Comparison of ENCODE assay signal across 11 mouse cellular contexts in the genomic region with DNA sequence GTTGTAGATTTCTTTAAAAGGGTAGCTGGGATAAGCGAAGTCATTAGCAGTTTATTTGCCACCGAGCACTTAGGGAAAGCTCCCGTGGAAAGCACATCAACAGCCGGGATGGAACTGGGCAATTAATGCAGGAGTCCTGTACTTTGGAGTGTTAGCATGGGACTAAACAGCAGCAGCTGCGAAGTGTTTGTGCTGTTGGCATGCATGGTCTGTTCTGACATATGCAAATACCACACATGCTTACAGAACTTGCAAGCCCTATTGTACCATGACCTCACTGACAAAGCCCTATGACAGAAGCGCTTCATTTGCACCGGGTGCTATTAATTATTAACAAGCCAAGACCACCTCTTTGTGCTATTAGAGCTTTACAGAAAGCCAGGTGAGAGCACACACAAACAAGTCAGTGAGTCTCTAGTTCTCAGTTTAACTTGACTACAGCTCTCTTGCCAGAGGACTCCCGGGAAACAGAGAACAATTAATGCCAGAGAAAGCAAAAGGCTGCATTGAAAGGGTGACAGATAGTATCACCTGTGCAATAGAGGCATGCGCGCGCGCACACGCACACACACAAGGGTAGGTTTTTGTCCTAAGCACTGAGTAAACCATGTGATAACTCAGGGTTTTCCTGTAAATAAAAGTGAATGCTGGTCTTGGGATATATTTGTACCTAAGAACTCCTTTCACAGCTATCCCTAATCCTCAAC.
DNase-seq lines count a peak whose midpoint lies in the region; ATAC-seq and TF ChIP-seq lines count a peak whose summit lies in the region.
"Had no signal": no experiment of that assay in that cellular context is flagged by ENCODE, and none has a peak within 500 bp of the region (broad histone marks: within the 10 kb centered on the region; RNA-seq: fewer than 3 reads in every experiment).

No protein-coding gene starts in this region.

- no peak for DNase-seq in liver, postnatal 0 days
- no peak for DNase-seq in right cerebral cortex, adult 18-20 months
- no peak for DNase-seq in adrenal gland, postnatal 14 days
- DNase-seq in adrenal gland, adult 8-10 months, result no peak
- DNase-seq: adrenal gland, postnatal 10 days; gastrocnemius, postnatal 14 days had no signal

- no peak overlapping the region for H3K9ac ChIP-seq in liver, postnatal 0 days (replicated peaks)
- H3K9ac ChIP-seq in liver, embryonic 12.5 days, result no peak overlapping the region
- no peak overlapping the region for H3K9ac ChIP-seq in hindbrain, embryonic 13.5 days
- no peak overlapping the region for H3K9ac ChIP-seq in limb, embryonic 13.5 days
- H3K9ac ChIP-seq in stomach, embryonic 14.5 days (replicated peaks; ENCODE audit: low read depth, low read length), result no peak overlapping the region
- H3K9ac ChIP-seq: lung, embryonic 15.5 days had no signal

- no peak overlapping the region for H3K27ac ChIP-seq in liver, postnatal 0 days (ENCODE audit: low read depth)
- H3K27ac ChIP-seq in liver, embryonic 12.5 days, result no peak overlapping the region
- H3K27ac ChIP-seq in hindbrain, embryonic 13.5 days, result peak overlapping the region; percentile 4; the same call in 1 of the 2 replicates
- H3K27ac ChIP-seq in limb, embryonic 13.5 days, result no peak overlapping the region
- H3K27ac ChIP-seq in stomach, embryonic 14.5 days (ENCODE audit: low read length), result no peak overlapping the region
- H3K27ac ChIP-seq: lung, embryonic 15.5 days had no signal

- H3K4me2 ChIP-seq in liver, postnatal 0 days (ENCODE audit: low read depth, low read length), result no peak overlapping the region
- H3K4me2 ChIP-seq in liver, embryonic 12.5 days, result no peak overlapping the region
- H3K4me2 ChIP-seq in hindbrain, embryonic 13.5 days, result peak overlapping the region; percentile 16; the same call in 1 of the 2 replicates
- no peak overlapping the region for H3K4me2 ChIP-seq in limb, embryonic 13.5 days (replicated peaks)
- no peak overlapping the region for H3K4me2 ChIP-seq in stomach, embryonic 14.5 days (replicated peaks; ENCODE audit: low read depth, low read length)
- H3K4me2 ChIP-seq: lung, embryonic 15.5 days had no signal

- no peak for TF ChIP-seq CTCF in liver, postnatal 0 days (IDR thresholded peaks at IDR 0.05; ENCODE audit: low read depth)

- H3K36me3 ChIP-seq in liver, postnatal 0 days (replicated peaks; ENCODE audit: insufficient read depth, low read length), result no peaks in the 10 kb centered on the region
- H3K36me3 ChIP-seq in liver, embryonic 12.5 days, result no peaks in the 10 kb centered on the region
- no peaks in the 10 kb centered on the region for H3K36me3 ChIP-seq in hindbrain, embryonic 13.5 days
- H3K36me3 ChIP-seq in limb, embryonic 13.5 days, result no peaks in the 10 kb centered on the region
- no peaks in the 10 kb centered on the region for H3K36me3 ChIP-seq in stomach, embryonic 14.5 days (ENCODE audit: control insufficient read depth, insufficient read depth, low read length)
- H3K36me3 ChIP-seq: lung, embryonic 15.5 days had no signal

- ATAC-seq in liver, postnatal 0 days, result peak; percentile 62
- ATAC-seq in liver, embryonic 12.5 days, result no peak
- peak; percentile 93 for ATAC-seq in hindbrain, embryonic 13.5 days (ENCODE audit: low FRiP score)
- peak; percentile 71; the same call in 1 of the 2 replicates for ATAC-seq in limb, embryonic 13.5 days (ENCODE audit: low FRiP score, low read depth)
- peak; percentile 69; the same call in 1 of the 2 replicates for ATAC-seq in stomach, embryonic 14.5 days (ENCODE audit: insufficient number of reproducible peaks, insufficient read depth, low FRiP score, low read depth)

- no peaks in the 10 kb centered on the region for H3K4me1 ChIP-seq in liver, postnatal 0 days (ENCODE audit: insufficient read depth)
- no peaks in the 10 kb centered on the region for H3K4me1 ChIP-seq in liver, embryonic 12.5 days
- peaks cover 5% of the 10 kb centered on the region; the same call in 1 of the 2 replicates for H3K4me1 ChIP-seq in hindbrain, embryonic 13.5 days (replicated peaks)
- peaks cover 13% of the 10 kb centered on the region for H3K4me1 ChIP-seq in limb, embryonic 13.5 days
- no peaks in the 10 kb centered on the region for H3K4me1 ChIP-seq in stomach, embryonic 14.5 days (ENCODE audit: control insufficient read depth, insufficient read depth, low read length)

- H3K27me3 ChIP-seq in liver, postnatal 0 days (ENCODE audit: insufficient read depth, low read length), result no peaks in the 10 kb centered on the region
- H3K27me3 ChIP-seq in liver, embryonic 12.5 days (replicated peaks), result no peaks in the 10 kb centered on the region
- H3K27me3 ChIP-seq in hindbrain, embryonic 13.5 days, result no peaks in the 10 kb centered on the region
- H3K27me3 ChIP-seq in limb, embryonic 13.5 days, result no peaks in the 10 kb centered on the region
- no peaks in the 10 kb centered on the region for H3K27me3 ChIP-seq in stomach, embryonic 14.5 days (ENCODE audit: control insufficient read depth, insufficient read depth, low read length)
- H3K27me3 ChIP-seq: lung, embryonic 15.5 days had no signal

- H3K9me3 ChIP-seq in liver, postnatal 0 days (ENCODE audit: low read length), result no peaks in the 10 kb centered on the region
- no peaks in the 10 kb centered on the region for H3K9me3 ChIP-seq in liver, embryonic 12.5 days (replicated peaks)
- H3K9me3 ChIP-seq in hindbrain, embryonic 13.5 days, result no peaks in the 10 kb centered on the region
- no peaks in the 10 kb centered on the region for H3K9me3 ChIP-seq in limb, embryonic 13.5 days
- no peaks in the 10 kb centered on the region for H3K9me3 ChIP-seq in stomach, embryonic 14.5 days (ENCODE audit: control insufficient read depth, low read depth, low read length)
- H3K9me3 ChIP-seq: lung, embryonic 15.5 days had no signal

- no peak for TF ChIP-seq EP300 in liver, postnatal 0 days (IDR thresholded peaks at IDR 0.05; ENCODE audit: low read depth)

- no peak overlapping the region for H3K4me3 ChIP-seq in liver, postnatal 0 days (ENCODE audit: low read depth, low read length)
- H3K4me3 ChIP-seq in liver, embryonic 12.5 days, result no peak overlapping the region
- no peak overlapping the region for H3K4me3 ChIP-seq in hindbrain, embryonic 13.5 days
- H3K4me3 ChIP-seq in limb, embryonic 13.5 days, result no peak overlapping the region
- no peak overlapping the region for H3K4me3 ChIP-seq in stomach, embryonic 14.5 days (ENCODE audit: low read depth, low read length)
- H3K4me3 ChIP-seq: lung, embryonic 15.5 days had no signal

- WGBS in liver, postnatal 0 days (ENCODE audit: insufficient replicate concordance), result 68% methylated on average over 13 of the region's 13 CpGs
- WGBS in liver, embryonic 12.5 days (ENCODE audit: insufficient replicate concordance), result 72% methylated on average over 13 of the region's 13 CpGs
- 50% methylated on average over 13 of the region's 13 CpGs for WGBS in hindbrain, embryonic 13.5 days
- 57% methylated on average over 13 of the region's 13 CpGs for WGBS in limb, embryonic 13.5 days
- 54% methylated on average over 13 of the region's 13 CpGs for WGBS in stomach, embryonic 14.5 days
